Mouse (Mus musculus): ENCODE measurements at regions not wholly inside any gene's neighbourhood (a gene's known extent, or its start where the extent isn't known, plus 50 kb on each side); places are given as distances from the start of the nearest gene placed in this dataset.

DNA sequence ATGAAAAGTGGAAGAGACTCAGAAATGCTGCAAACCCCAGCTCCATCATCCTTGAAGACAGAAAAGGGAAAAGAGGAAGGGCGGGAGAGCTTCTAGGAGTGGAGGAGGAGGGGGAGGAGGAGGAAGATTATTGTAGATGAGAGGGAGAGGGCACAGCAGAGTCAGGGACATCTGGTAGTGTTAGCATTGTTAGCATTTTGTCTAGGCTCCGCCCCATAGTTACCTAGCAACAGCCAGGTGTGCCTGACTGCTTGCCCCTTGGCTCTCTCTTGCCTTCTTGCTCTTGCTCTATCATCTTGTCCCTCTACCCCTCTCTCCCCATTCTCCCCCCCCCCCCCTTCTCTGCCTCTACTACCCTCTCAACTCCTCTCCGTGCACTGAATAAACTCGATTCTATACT lies 224.4 kb upstream of the Amigo2 start:
- TF ChIP-seq FLI1 (IDR thresholded peaks at IDR 0.05; ENCODE audit: low read length): no peak
- TF ChIP-seq GATA1 (IDR thresholded peaks at IDR 0.05; ENCODE audit: borderline replicate concordance, low read length): no peak

Measured in megakaryocyte, embryonic 14.5 days (primary cell).